Mouse (Mus musculus) R1 (cell line): ENCODE measurements at regions not wholly inside any gene's neighbourhood (a gene's known extent, or its start where the extent isn't known, plus 50 kb on each side); places are given as distances from the start of the nearest gene placed in this dataset.
A peak's percentile ranks its signal among the peaks of the same experiment; 100 is the strongest.

Experiments
- DNase-seq: peaks from one replicate; pipeline ENCODE4 v3.0.0-alpha.2; 2018; ENCODE audit warnings: low read depth, low spot score

GRCm38 (mm10) chr7:75923951-75924467, 75.9 kb downstream of the Klhl25 start:
- DNase-seq: no peak

DNA sequence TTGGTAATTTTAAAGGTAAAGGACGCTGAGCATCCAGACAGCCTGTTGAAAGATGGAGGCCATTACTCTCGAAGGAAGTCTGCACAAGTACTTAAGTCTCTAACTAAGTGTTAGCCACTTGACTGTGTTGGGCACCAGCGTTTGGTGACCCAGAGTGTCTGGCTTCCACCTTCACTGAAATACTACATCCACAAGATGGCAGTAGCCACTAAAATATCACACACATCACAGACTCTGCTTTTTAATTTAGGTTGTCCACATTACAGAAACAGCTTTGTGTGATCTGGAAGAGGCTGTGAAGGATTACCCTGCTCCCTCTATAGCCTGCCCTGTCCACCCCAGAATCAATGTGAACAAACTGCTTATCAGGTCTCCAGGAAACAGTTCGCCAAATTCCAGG, 79.4 kb downstream of the Klhl25 start:
- DNase-seq: peak; percentile 42

- no peak for DNase-seq
Measured at GRCm38 (mm10) chr7:75943844-75944243, 95.7 kb downstream of the Klhl25 start.

DNA sequence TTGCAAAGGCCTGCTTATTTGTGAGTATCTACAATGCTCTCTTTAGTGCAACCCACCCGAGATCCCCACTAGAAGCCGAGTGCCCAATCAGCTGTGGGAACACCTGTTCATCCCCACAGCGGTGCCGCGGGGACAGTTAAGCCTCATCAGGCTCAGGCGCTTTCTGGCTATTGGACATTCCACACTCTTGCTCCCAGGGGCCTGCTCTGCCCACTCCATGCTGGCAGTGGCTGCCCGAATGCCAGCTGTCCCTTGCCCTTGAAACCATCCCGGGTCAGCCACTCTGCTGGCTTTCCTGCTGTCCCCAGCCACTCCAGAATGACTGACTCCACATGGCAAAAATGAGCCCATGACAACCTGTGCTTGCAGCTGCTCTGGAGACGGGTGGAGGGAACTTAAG, 107.6 kb downstream of the Klhl25 start:
- no peak for DNase-seq

DNA sequence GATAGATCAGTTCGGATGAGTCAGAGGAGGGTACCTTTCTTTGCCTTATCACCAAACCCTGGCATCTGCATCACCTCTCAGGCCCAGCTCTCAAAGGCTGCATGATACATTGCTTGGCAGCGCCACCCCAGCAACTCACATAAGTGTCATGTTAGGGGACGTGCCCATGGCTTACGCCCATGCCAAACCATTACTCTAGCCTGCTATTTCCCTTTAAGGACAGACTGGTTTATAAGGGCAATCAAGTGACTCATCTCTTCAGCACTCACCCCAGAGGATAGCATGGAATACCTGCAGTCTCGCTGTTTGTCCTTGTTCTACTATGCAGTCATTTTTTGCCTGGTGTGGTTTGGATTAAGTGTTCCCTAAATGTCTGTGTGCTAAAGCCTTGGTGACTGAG, 109.3 kb downstream of the Klhl25 start:
- no peak for DNase-seq

DNA sequence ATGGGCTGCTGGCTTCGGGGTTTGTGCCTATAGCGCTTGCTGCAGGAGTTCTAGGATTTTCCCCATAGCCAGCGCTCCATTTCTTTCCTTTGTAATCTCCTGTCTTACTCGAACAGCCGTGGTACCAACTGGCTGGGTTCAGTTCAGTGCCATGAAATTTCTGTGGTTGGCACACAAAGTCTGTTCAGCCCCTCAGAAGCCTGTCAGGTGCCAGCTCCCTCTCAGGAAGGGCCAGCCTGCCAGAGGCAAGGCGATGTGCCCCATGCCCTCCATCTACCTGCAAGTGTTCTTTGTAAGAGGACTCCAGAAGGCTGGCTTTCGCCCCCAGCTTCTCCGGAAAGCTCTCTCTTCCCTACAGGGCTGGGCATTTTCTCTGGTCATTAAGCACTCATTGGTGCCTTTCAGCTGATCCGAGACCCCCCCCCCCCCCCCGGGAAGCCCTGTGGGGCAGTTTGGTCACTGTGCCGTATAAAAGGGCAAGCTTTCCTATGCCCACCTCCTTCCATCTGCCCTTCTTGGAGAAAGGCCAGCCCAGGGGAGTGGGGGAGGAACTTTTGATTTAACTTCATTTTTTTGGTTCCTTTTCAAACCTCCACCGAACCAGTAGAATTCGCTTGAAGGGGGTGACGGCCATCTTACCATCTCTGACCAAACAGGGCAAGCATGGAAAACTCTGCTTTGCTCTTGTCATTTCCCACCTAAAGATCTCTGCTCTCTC, 112.0 kb downstream of the Klhl25 start:
- DNase-seq: no peak

DNA sequence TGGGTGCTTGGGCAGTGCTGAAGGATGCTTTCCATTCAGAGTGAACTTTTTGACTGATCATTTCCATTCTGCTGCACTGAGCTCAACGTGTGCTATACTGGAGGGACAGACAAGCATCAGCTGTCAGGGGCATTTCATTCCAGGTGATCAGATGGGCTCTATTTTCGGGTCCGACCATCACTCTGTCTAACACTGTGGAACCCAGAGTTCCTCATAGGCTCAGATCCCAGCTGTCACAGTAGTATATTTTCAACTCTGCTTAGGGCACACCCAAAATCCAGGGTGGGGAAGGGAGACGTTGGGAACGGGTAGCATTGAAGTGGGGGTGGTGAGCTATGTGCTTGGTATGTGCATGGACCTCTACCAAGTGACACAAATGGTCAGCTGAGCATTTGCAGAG, 120.1 kb downstream of the Klhl25 start:
- no peak for DNase-seq

- no peak for DNase-seq
Measured at GRCm38 (mm10) chr7:75970914-75971313, 122.8 kb downstream of the Klhl25 start.

- DNase-seq: no peak
Measured at GRCm38 (mm10) chr7:75971706-75972105, 123.6 kb downstream of the Klhl25 start.

DNA sequence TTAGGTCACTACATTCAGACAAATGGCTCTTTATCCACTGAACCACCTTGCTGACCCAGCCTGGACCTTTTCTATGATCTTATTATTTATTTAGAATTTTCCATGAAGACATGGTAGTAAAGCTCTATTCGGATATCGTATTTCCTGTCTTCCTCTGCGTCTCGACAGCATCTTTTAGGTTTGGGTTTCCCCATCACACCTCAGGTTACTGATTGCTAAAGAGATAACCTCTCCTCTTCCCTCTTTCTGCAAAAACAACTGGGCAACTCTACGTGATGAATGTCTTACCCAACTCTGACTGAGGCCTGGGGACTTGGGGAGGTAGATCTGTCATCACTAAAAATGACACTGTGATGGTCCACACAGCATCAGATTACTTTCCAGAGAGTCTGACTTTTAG, 133.4 kb downstream of the Klhl25 start:
- DNase-seq: no peak

DNA sequence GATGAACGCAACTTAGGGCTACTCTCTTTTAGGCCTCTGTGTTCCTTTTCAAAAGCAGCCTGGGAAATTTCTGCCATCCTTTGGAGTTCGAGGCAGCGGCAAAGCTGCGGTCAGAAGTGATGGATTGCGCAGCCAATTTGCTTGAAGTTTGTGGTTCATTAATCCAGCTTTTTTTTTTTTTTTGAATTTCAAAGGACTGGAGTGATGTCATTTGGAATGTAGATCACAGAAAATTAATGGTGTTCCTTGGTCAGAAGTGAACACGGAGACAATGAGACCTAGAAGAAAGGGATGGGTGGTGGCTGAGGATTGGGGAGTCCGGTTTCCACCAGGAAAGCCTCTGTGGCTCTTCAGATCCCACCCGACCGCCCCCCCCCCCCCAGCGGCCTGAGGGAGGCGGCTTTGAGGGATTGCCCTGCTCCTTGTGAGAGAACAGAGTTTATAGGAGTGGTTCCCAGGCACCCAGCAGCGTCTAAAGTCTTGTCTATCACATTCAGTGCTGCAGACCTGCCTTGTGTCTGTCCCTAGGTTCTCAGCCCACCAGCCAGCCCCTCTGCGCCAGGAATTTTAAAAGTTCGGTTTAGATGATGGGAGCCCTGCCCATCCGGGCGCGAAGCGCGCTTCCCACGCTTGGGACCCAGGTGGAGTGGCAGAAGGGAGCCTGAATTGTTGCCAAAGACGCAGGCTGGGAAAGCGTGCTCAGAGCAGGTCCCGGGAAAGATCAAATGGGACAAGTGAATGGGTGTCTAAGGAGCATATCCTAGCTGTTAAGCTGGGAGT, 135.1 kb downstream of the Klhl25 start:
- no peak for DNase-seq

- no peak for DNase-seq
Measured at GRCm38 (mm10) chr7:75983809-75984171, 135.7 kb downstream of the Klhl25 start.

- DNase-seq: no peak
Measured at GRCm38 (mm10) chr7:75998853-75999252, 150.7 kb downstream of the Klhl25 start.

DNA sequence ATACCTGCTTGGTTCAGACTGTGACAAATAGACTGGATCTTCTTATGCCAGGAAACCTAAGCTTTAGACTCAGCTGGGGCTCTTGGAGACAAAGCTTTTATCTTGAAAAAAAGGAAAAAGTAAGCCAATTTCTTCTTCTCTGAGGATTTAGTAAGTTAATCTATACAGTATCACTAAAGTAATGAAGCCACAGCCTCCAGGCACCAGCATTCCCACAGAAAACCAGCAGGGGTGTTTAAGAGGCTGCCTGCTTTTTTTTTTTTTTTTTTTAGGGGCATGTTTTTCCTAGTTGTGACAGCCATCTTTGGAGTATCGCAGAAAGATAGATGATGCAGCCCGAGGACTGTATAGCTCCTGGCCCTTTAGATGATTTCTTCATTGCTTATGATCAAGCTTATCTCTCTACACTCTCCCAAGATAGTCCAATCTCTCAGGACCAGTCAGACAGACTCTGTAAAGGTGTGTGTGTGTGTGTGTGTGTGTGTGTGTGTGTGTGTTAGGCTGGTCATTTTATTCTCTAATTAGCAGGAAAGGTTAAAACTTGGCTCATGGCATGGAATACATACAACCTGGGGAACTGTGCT, 151.3 kb downstream of the Klhl25 start:
- no peak for DNase-seq

DNA sequence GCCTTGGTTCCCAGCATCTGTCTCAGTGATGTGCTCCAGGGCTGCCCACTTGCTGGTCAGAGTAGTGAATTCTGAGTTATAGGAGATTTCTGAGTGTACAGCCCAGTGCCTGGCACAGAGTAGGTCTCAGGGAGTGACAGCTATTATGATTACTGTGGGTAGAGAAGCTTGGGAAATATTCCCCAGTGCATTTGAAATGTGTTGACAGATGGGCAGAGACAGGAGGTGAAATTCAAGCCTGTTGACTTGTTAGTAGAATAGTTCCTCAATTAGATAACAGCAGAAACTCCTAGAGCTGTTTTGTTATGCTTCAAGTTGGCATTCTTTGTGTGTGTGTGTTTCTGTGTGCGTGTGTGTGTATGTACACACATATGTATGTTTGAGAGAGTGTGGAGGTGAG, 152.9 kb downstream of the Klhl25 start:
- no peak for DNase-seq

- no peak for DNase-seq
Measured at GRCm38 (mm10) chr7:76008226-76008625, 160.1 kb downstream of the Klhl25 start.

DNA sequence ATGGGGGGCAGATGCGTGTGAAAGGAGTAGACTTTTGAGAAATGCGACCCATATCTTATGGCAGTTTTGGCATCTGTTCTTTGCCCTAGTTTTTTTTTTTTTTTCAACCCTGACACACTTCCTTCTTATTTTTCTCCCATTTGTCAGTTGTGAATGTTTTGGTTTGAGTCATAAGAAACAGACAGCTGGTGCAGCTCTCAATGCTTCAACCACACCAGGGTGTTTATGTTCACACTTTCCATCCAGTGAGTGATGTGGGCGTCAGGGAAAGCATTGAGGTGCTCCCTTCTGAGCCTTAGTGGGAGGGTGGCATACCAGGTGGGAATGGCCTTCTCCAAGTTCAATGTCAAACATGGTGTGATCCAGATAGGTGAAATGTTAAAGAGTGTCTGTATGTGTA, 181.9 kb upstream of the Agbl1 start:
- no peak for DNase-seq

GRCm38 (mm10) chr7:76049342-76049741, 180.3 kb upstream of the Agbl1 start:
- DNase-seq: no peak

DNA sequence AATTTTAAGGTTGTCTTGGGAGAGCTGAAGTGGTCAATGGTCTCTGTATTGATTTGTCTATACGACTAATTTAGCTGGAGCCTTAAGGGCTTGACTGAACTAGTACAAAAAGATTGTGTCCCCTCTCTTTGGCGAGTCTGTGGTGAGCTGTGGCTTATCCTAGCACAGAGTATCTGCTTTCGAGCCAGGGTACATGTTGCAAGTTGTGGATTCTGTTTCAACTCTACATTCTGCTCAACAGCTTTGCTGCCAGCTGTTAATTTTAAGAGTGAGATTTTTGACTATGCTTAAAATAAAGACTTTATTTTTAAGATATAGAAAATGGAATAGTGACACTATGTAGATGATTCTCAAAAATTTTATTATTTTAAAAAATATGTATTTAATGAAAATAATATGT, 175.8 kb upstream of the Agbl1 start:
- no peak for DNase-seq

GRCm38 (mm10) chr7:76099149-76099548, 130.5 kb upstream of the Agbl1 start:
- DNase-seq: no peak

DNA sequence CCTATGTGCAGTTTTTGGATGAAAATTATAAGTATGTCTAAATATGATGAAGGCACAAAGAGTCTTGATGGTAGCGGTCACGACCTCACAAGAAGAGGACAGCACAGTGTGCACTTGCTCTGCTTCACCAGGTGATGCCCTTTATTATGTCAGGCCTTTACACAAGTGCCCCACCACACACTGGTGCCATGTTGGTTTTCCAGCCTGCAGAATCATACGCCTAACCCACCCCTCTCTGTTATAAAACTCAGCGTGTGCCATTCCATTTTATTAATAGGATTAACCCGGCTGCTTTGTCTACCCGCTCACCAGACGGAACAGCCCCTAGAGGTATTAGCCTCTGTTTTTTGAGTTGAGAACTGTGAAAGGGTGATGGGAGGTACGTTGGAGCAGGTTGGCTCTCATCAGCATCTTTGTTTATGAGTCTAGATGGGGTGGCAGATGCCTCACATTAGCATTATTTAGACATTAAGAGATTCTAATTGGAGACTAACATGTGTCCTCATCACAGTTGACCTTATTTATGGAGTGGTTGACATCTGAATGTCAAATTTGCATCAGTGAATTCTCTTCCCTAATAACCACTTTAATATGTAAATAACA, 108.3 kb upstream of the Agbl1 start:
- DNase-seq: no peak

DNA sequence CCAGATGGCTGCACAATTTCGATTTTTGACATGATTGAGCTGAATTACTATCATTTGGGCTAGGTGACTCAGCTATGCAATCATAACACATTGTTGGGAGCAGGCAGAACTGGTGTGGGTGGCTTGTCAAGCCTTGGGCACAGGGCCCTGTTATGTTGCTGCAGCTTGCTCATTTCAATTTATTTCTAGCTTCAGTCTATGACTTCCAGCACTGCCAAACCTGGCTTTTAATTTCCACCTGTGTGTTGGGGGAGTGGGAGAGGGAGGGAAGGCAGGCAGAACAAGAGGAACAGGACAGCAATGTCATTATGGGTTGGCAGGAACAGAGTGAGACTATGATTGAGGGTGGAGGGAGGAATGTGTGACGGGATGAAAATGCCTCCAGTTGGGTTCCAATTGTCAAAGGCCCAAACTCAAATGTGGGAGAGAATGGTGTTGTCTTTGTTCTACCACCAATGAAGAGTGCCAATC, 102.0 kb upstream of the Agbl1 start:
- no peak for DNase-seq
